Mouse (Mus musculus) lung, postnatal 4 days (tissue): ENCODE results near the gene Slc5a11.
A peak's percentile ranks its signal among the peaks of the same experiment; 100 is the strongest.

Source experiments
- DNase-seq, 2 experiments: peaks; one replicate each; pipeline ENCODE4 v3.0.0; 2021

Slc5a11 gene

DNA sequence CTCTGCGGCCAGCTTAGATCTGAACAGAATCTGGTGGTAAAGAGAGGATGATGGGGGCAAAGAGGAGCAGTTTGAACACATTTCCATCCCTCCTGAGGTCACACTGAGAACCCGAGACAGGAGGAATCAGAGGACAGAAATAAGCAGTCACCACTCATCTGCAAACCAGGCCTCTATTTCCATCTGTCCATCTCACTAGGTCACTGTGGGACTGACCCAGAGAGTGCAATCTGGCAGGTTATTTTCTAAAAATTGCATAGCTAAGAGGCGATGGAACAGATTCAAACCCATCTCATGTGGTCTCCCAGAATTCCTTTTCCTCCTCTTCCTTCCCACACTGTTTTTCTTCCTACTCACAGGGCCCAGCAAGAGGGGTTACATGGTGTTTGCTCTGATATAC is 73.3 kb downstream of the Slc5a11 start:
- no peak for DNase-seq

DNA sequence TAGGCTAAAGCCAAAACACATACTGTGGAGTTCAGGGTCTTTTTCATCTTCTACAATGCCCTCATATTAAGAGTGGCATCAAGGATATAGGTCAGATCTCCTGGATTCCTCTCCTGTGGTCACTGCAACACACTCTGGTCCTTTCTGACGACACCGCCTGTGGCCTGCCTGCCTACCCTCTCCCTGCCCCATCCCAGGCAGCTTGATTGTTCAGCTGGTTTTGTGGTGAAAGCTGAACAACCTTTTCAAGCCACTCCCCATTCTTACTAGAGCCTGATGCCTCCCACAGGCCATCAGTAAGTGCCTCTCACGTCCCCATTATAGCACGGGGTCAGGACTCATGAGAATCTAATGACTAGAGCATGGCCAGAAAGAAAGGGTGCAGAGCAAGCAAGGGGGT is 74.6 kb downstream of the Slc5a11 start:
- DNase-seq = no peak

DNA sequence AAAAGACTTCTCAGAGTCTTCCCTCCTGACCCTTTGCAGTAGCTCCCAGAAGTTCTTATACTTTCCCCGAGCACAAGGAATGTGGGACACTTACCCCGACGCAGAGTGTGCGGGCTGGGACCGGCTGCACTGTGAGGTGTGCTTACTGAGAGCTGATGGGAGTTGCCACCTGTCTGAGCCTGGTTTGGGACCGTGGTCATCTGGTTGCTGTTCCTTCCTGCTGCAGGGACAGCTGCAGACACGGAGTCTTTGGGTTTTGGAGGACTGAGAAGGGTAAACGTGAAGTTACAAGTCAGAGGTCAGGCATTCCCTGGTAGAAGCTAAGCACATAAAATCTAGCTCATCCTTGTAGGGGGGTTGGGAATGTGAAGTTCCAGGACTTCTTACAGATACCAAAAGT is 77.4 kb downstream of the Slc5a11 start:
- DNase-seq = no peak

DNA sequence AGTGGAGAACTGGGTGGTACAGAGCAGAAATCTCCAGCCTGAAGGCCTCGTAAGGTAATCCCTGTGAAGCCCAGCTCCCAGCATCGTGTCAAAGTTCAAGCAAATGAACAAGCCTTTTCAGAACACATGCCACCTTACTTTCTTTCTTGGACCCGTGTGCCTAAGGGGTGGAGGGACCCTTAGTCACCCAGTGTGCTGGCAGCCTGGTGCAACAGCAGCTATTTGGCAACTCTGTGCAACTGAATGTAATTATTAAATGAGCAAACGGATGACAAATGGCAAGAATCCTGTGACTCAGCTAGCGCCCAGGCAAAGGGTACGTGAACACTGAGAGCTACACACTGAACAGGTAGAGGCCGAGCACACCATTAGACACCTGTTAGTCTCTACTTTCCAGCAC is 79.3 kb downstream of the Slc5a11 start:
- no peak for DNase-seq

DNA sequence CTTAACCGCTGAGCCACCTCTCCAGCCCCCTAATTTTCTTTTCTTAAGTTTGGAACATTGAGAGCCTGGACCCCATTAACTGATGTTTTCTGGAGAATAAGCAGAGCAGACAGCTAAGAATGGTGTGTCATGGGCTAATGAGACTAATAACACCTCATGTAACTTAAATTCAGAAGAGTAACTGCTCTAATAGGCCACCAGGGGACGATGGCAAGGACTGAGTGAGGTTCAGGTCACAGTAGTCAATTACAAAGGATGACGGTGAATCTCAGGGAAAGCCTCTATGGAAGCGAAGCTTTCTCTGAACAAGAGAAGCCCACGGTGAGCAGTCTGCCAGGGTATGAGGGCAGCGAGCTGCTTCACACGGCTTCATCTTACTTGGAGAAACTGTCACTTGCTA is 80.8 kb downstream of the Slc5a11 start:
- no peak for DNase-seq

DNA sequence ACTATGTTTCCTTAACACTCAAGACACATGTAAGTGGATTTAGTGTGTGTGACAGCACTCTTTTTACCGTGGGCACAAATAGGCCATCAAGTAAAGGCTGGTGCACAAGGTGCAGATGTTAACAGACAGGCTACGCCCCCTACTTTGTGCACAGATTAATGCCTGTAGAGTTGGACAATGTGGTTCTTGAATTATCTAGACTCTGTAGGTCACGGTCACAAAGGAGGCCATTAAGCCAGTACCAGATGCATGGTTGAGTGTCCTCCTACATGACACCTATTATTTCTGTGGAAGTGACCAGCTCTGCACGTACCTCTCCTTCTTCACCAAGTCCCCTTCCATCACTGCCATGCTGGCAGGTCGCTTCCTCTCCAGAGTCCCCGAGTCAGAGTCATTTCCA is 81.5 kb downstream of the Slc5a11 start:
- no peak for DNase-seq

DNA sequence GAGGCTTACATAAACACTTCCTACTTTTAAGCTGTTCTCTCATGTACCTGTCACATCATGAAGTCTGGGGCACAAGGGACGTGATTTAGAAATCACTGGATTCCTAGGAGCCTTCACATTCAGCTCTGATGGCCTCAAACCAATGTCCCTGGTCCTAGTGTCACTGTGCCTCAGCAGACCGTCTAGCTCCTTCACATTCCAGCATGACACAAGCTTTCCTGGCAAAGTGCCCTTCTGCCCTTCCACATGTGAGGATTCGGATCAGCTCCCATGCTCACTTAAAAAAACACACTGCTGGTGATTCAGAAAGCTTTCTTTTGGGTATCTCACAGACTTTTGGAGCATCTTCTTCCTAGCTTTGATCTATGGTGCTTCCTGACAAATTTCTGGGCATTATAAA is 83.6 kb downstream of the Slc5a11 start:
- DNase-seq = peak in 1 of 2 experiments; percentile 21

DNA sequence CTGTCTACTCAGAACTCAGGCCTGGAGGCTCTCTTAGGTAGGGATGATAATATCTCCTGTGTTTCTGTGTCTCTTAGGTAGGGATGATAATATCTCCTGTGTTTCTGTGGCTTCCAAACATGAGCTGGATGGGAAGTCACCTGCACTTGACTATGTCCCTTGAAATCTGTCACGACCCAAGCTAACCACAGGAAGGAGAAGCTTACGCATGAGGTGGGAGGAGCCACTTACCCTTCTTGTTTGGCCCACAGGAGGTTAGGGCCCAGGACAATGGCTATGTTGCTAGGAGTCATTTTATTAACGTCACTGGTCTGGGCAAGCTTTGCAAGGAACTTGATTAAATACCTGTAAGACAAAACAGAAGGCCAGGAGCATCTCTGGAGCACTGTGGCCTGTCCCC is 85.7 kb downstream of the Slc5a11 start:
- no peak for DNase-seq

DNA sequence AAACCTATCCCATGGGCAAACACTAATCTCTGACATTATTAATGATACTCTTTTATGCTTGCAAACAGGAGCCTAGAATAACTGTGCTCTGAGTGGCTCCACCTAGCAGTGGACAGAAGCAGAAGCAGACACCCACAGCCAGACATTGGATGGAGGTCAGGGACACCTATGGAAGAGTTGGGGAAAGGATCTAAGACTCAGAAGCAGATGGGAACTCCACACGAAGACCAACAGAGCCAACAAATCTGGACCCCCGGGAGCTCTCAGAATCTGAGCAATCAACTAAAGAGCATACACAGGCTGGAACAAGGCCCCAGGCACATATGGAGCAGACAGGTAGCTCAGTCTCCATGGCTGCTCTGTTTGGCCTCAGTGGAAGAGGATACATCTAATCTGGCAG is 90.8 kb downstream of the Slc5a11 start:
- DNase-seq = no peak

DNA sequence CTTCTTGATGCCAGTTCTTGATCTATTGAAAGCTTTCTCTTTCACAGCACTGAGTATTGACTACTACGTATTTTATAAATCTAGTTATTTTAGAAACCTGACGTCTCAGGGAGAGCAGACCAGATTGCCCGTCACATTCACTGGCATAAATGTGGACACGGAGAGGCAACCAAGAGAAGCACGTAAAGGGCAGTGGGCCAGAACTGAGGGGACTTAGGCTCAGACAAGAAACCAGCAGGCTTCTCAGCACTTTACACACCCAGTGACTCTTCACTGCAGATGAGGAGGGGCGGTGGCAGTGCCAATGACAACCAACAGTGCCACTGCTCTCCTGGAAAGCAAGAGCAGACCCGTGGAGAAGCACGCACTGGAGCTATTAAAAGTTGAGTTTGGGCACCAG is 92.7 kb downstream of the Slc5a11 start:
- DNase-seq = no peak

DNA sequence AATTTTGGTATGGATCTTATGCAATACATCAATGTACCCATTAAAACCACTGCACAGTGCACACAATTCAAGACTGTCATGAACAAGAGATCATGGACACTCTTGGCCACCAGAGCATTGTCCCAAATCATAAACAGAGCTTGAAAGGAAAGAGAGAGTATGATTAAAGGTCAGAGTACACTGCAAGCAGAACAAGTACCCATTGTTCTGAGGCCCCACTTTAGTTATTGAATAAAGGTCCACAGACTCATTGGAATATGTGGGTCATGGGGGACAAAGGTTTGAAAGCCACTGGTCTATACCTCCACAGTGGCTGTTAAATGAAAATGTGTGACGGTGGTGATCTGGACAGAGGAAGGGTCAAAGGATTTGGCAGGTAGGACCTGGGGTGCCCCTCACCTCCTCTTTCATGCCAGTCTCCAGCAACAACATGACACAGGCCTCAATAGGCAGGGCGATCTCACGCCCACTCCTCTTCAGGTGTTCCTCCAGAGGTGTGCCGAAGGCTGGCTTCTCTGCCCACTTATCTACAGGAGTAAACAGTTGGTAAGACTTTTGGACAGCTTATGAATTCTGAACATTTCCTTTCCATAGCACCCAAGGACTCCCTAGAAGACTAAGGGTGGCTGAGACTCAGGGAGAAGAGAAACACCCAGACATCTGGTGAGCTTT is 93.4 kb downstream of the Slc5a11 start:
- no peak for DNase-seq

DNA sequence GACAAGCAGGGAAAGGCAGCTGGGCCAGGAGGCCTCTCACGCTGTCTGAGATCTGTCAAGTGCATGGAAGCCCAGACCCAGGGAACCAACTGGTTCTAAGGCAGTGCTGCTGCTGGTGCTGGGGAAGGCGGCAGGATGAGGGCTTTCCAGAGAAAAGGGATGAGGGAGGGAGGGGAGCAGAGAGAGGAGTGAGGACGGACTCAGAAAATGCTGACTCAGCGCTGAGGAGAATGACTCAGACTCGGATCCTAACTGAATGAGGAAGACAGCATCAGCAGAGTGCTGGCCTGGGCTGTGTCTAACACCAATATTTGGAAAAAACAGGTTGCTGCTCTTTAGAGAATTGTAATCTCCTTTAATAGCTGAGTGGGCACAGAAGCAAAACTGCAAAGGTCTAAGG is 97.3 kb downstream of the Slc5a11 start:
- DNase-seq = no peak

DNA sequence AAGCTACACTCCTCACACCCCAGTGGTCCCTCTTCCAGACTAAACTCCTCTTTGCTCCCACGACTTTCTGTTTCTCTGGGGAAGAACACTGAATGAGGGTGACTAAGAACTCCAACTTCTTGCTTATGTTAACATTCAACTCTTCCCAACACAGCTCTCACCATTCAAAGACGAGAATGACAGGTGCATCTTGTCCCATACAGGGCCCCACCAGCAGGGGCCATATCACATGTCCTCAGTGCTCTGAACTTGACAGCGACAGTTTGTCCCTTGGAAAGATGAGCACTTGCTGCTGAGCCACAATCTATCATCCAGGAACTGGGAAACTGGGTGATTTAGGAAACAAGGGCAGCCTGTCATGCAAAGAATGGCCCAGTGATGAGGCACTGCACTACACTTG is 98.2 kb downstream of the Slc5a11 start:
- no peak for DNase-seq

DNA sequence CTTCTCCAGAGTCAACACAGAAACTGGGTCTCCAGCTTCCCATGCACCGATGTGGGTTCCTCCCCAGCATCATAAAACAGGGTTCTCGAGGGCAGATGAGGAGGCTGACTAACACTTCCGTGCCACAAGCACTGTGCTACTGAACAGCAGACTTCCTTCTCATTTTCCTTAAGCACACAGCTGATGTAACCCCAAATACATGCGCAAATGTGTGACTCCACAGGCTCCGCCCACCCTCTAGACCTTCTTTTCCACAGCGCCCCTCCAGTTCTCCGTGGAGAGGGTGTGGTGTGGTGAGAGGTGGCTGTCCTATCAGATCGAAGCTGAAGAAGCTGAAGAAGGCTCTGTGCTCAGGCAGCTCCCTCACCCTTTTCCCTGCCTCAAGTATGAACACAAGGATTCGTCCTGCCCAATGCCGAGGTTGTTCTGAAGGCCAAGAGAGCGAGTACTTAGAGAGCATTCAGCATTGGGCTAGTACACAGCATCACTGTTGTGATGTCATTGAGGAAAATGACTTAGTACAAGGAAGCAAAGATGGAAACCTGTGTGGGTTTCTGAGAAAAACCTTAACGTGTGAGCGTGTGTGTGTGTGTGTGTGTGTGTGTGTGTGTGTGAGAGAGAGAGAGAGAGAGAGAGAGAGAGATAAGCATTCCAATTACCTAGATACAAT is 108.0 kb downstream of the Slc5a11 start:
- peak; percentile 46 to 64 for DNase-seq
